Mouse (Mus musculus) small intestine, adult 2 months (tissue): ENCODE measurements around the gene Vwa5b2.

ENCODE experiments used
- CTCF ChIP-seq: fragments of 200-500 bp; IDR thresholded peaks from 2 replicates; pipeline ENCODE4 v1.5.1; 2012; ENCODE audit warnings: low read depth, mild to moderate bottlenecking, control low read depth, inconsistent platforms, low read length, moderate library complexity, mixed read lengths; ENCODE audit not compliant: insufficient replicate concordance, insufficient read length; ENCODE audit errors: extremely low read depth
- POLR2A ChIP-seq: fragments of 200-500 bp; IDR thresholded peaks from 2 replicates; pipeline ENCODE4 v1.6.1; 2012; ENCODE audit warnings: low read depth, mild to moderate bottlenecking, control low read depth, inconsistent platforms, low read length, moderate library complexity

DNA sequence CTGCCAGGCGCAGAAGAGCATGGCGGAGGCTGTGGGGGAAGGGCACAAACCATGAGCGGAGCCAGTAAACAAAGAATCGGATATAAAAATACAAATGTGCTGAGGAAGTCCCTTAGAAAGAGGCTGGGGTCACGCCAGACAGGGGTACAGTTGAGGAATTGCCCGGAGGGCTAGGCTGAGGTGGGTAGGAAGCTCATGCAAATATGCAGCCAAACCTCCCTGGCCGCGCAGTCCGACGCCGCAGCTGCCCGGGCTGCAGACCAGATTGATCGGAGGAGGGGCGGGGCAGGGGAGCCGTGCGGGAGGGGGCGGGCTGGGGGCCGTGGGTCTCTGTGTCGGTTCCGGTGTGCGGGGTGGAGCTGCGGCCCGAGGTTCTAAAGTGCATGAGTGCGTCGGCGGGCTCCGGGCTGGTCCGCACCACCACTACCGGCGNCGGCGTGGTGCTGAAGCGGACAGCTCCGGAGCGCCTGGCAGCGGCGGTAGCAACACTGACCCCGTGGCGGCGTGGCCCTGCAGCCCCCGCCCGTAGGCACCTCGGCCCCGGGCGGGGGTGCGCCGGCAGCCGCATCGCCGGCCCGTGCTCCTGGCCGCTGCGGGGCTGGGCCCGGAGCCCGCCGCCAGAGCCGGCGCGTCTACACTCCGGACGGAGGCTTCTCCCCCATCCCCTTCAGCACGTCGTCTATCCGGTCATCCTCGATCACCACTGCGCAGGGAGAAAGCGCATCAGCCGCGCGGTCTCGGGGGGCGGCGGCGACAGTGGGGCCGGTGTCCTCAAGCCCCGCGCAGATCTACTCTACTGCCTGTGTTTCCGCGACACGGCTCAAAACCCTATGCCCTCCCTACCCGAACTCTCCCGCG is 30.5 kb downstream of the Vwa5b2 start:
- TF ChIP-seq POLR2A: no peak
- TF ChIP-seq CTCF: no peak
